Mouse (Mus musculus): Measurements from ENCODE around the gene Stac.

Stac gene

DNA sequence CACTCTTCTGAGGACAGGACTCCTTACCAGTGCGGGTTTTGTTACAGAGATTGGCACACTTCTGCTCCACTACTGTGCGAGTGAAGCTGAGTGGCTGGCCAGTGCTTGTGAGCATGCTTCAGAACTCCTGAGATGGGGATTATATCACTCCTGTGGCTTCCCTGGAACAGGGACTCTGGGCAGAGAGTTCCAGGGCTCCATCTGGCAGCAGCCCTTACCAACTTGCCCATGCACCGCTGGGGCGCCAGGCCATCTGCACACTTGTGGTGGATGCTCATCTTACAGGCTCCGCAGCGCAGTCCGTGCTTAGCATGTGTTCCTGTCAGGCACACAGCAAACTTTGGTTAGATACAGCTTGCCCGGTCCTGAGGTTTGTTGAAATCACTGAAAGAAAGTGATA lies 83.5 kb downstream of the Stac start:
- no peak for DNase-seq (ENCODE audit: low read depth, low spot score)

DNA sequence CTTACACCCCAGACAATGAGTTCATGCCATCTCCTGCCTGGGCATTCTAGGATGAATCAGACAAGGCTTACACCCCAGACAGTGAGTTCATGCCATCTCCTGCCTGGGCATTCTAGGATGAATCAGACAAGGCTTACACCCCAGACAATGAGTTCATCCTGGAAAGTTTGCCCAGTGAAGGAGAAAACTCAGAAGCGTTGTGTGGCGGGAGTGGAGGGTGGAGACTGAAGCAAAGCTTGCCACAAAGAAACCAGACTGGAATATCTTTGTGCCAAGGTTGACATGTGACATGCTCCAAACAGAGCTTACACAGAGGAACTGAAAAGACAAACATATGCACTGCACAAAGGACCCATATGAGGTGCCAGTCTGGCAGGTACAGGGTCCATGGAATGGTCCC lies 102.6 kb downstream of the Stac start:
- DNase-seq (ENCODE audit: low read depth, low spot score), result no peak

DNA sequence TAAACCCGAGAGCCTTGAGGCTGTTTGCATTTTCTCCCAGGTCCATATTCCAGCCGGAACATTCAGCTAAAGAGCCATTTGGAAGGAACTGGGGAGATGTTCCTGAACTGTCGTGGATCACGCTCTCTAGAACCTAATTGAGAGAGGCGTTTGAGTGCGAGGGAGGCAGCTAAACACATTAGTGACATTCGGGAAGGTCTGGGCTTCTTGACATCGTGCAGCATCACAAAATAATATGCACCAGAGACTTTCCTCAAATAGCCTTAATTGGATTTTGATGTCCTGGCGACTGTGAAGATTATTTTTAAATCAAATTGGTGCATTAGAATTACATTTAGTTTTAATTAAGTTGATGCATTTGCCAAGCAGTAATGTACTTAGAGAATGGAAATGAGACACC lies 111.4 kb downstream of the Stac start:
- DNase-seq (ENCODE audit: low read depth, low spot score), result no peak

DNA sequence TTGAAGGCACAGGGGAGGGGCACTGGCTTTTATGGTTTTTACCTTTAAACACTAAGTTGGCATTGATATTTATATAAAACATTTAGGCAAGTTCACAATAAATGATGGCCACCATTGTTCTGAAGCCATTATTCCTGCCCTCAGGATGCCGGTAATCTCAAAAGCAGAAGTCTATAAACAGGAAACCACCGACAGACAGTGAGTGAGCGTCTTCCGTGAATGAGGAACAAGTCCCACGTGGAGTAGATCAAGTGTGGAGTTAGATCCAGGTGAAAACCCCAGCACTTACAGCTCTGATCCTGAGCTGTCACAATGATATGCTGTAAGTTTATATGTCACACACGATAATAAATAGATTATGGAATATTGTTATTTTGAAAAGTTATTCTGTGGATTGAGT lies 112.7 kb downstream of the Stac start:
- no peak for DNase-seq (ENCODE audit: low read depth, low spot score)

DNA sequence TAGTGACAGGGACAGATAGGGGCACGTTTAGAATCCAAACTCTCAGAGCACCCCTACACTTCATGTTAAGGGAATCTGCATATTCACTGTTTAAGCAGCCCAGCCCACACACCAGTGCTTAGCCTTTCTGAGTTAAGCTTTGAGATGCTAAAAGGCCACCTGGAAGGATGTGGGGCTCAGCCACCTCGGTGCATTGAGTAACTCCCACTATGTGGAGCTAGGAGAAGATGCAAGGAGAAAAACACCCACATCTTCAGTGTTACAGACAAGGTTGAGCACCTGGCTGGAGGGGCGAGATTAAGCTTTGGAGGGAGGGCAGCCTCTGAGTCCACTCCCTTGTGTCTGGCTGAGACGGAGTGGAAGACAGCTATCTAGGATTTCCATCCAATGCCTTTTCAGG lies 114.3 kb downstream of the Stac start:
- DNase-seq (ENCODE audit: low read depth, low spot score), result no peak

DNA sequence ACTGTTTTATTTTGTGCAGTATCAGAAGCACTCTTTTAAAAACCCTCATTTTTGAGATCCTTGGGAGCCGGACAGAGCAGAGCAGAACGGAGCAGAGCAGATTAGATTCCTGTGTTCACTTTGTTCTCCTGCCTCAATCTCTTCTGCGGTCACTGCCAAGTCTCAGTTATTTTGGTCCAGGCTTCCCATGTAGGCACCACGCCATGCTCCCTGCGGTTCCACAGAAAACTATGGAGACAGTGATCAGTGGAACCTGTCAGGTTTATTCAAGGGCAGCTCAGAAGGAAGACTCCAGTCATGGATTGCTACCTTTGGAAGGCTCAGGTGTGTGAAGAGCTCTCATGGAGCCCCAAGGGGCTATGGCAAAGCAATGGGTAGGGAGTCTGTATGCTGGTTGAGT lies 116.3 kb downstream of the Stac start:
- DNase-seq (ENCODE audit: low read depth, low spot score), result no peak

DNA sequence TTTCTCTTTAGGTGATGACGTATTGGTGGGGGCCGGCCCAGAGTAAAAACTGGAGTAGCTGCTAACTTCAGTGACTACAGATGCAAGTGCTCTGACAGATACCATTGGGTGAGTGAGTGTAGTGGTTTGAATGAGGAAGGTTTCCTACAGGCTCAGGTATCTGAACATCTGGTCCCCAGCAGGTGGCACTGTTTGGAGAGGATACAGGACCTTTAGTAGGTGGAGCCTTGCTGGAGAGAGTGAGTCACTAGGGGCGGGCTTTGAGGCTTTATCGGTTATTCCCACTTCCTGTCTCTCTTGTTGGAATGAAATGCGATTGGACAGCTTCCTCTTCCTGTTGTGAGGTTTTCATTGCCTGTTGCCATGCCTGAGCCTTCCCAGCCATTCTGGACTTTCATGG lies 118.5 kb downstream of the Stac start:
- DNase-seq (ENCODE audit: low read depth, low spot score), result no peak

DNA sequence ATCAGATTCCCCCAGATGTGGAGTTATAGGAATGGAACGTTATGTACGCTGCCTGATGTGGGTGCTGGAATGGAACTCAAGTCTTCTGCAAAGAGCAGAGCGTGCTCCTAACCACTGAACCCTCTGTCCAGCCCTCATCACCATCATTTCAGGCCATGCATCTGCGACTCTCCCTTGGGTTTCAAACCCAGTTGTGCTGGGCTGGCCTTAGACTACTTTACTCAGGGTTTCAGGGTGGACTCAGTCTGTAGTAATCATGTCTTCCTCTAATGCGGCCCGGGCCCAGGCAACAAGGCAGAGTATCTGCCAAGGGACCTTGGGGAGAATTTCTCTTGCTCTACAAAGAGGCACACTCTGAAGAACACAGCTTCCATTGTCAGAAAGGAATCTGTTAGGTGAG lies 126.0 kb downstream of the Stac start:
- no peak for DNase-seq (ENCODE audit: low read depth, low spot score)

DNA sequence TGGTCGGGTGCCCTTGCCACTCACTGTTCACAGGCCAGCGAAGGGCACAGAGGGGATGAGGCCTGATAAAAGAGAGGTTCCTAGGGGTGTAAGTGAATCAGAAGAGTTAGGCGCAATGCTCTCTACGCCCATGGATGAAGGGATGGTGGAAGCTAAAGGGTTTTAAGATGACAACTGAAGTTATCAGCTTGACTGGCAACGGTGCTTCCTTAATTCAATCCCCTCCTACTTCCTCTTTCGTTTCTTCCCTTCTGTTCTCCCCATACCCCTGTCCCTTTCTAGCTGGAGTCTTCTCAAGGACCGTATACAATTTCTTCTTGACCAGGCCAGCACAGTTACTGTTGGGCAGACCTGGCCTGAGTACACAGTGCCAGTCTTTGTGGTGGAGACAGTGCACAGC lies 126.9 kb downstream of the Stac start:
- no peak for DNase-seq (ENCODE audit: low read depth, low spot score)

DNA sequence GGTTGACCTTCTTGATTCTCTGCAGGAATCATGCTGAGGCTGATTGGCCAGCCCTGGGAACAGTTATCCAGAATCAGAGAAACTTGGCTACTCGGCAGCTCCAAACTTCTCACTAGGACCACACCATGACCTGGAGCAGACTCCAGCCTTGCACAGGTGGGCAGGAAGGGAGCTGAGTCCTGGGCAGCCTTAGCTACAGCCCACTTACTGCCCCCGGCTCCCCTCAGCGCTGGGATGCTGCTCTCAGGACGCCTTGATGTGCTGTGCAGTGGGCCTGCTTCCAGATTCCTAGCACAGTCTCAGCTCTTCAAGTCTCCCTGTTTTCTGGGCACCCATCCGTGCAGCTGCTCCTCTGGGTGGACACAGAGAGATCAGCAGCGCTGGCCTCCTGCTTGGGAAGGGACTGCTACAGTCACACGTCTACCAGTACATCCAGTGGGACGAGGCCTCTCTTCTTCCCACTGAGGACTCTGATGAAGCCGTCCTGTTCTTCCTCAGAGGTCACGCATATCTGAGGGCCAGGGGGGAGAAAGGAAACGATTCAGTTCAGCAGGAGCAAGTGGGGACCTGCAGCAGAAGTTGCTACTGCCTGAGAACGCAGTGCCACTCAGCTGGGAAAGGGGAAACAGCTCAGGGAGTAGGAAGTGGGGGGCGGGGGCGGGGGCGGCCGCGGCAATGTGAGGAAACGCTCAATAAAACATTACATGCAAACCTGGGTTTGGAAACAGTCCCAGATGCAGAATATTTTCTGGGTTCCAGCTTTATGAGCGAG lies 127.7 kb downstream of the Stac start:
- DNase-seq (ENCODE audit: low read depth, low spot score), result no peak

DNA sequence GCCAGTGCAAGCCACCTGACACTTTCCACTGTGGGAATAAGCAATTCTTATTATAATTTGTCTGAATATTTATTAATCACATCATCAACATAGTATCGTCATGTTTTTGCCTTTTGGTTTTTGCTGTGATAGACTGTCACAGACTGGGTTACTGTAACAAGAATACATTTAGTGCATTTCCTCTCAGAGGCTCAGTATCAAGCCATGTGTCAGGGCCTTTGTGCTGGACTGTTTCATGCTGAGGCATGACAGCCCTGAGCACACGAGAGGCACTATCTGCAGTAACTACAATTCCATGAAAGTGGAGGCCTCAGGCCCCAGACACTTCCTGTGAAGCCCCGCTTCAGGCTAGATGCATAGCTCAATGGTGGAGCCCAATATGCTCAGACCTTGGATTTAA lies 133.4 kb downstream of the Stac start:
- DNase-seq (ENCODE audit: low read depth, low spot score), result no peak

DNA sequence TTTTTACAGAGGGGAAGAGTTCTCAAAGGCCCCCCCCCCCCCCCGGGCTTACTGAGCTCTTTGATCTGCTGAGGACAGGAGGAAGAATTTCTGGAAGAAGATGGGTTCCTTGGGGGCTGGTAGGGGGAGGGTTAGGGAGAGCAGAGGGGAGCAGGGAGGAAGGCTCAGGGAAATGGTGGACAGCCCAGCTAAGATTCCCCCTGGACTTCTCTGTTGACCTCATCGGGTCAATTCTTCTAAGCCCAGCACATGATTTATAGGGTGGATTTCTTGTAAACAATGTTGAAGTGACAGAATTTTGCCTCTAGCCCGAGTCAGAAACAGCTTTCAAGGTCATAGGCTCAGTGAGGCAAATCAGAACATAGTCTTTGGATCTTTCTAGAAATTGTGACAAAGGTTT lies 137.3 kb downstream of the Stac start:
- no peak for DNase-seq (ENCODE audit: low read depth, low spot score)

DNA sequence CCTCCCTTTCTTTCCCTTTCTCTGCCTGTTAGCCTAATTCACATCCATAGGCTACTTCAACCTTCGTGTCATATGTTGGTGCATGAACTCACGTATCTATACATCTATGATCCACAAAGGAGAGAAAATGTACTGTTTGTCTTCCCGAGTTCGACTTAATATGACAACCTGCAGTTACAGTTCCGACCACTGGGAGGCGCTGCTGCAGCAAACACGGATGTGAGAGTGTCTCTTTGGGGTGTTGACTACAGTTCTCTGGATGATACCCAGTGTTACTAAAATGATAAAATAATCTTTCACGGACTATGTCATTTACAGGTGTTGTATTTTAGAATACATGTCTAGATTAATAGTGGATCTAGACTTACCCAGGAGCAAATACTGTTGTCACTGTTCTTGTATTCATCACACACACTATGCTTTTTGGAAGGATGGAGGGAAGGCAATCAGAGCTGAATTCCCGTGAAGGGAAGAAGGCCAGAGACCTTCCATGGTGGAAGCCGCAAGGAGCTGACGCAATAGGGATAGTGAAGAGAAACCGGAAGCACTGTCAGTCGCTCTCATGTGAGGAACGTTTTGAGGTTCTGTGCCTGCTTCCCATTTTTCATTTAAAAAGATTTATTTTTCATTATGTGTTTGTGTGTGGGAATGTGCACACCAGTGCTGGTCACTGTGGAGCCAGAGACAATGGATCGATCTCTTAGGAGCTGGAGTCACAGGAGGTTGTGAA lies 138.5 kb downstream of the Stac start:
- no peak for DNase-seq (ENCODE audit: low read depth, low spot score)

DNA sequence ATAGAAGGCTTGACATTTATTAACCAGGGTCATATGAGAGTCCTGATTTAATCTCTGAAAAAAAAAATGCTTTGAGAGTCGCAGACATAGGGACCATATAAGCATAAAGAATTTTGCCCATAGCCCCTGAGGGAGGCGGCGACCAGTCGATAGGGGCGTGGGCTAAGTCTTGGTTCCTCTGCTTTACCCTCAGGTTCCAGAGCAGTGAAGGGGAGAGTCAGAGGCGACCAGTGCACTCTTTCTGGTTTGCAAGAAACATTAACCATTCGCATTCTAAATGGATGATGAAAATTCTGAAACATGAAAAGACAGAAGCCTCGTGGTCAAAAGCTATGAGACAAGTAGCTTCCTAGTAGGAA lies 139.2 kb downstream of the Stac start:
- DNase-seq (ENCODE audit: low read depth, low spot score), result no peak

DNA sequence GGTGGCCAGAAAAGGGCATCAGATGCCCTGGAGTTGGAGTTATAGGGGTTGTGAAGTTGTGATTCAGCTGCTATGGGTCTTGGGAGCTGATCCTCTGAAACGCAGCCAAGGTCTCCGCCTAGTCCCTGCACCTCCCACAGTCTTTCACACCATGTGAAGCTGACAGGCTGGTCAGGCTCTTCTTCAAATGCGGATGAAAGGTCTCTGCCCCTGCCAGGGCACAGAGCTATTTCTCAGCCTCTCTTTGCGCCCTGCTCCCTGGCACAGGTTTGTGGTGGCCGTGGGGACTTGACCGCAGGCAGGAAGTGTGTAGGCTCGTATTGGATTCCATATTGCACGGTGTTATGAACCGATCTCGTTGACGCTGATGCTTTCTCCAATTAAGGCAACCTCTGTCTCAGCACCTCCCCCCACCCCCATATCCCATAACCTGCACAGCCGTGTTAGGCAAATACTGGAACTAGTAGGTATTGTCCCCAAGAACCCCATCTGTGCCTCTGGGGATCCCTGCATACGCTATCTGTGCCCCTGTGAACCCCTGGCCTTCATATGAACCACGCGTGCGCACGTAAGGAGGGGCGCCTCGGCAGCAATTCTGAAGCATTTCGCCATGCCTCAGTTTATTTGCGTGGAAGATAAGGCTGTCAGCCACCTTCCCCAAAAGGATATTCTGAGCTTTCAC lies 139.7 kb downstream of the Stac start:
- DNase-seq (ENCODE audit: low read depth, low spot score), result no peak

DNA sequence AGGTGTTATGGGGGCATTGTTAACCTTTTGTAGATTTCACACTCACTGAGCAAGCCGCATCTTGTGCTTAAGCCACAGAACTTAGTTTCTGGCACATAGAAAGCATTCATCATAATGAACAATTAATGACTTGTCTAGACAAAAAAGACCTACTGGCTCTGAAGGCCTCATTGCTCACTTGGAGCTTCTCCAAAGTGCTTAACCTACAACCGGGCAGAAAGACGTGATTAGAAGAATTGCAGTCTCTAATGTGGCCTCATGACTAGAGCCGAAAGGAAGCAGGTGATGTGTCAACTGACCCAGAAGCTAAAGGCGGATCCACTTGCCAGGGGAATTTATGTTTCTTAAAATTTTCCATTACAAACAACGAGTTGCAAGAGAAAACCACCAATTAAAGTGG lies 147.5 kb downstream of the Stac start:
- no peak for DNase-seq (ENCODE audit: low read depth, low spot score)

DNA sequence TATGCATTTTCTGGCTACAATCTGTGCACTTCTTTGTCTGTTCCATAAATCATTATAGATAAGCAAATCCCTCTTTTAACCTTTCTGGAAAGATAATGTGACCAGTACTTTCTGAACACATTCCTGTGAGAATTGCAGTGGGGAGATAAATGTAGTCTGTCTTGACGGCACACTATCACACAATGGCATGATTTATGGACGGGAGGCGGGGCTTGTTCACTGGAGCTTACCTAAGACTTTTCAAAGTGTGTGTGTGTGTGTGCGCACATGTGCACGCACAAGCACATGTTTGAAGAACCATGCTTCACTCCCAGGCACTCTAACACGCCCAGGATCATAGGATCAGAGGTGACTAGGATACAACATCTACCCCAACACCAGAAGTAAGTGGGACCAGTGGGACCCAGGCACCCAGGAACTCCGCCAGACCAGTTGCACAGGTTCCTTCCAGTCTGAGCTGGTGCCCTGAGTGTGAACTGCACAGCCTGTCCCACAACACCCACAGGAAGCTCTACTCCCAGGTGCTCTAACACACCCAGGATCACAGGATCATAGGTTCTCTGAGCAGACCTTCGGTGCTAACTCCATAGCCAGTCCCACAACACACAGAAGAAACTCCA lies 154.6 kb downstream of the Stac start:
- DNase-seq (ENCODE audit: low read depth, low spot score), result no peak

DNA sequence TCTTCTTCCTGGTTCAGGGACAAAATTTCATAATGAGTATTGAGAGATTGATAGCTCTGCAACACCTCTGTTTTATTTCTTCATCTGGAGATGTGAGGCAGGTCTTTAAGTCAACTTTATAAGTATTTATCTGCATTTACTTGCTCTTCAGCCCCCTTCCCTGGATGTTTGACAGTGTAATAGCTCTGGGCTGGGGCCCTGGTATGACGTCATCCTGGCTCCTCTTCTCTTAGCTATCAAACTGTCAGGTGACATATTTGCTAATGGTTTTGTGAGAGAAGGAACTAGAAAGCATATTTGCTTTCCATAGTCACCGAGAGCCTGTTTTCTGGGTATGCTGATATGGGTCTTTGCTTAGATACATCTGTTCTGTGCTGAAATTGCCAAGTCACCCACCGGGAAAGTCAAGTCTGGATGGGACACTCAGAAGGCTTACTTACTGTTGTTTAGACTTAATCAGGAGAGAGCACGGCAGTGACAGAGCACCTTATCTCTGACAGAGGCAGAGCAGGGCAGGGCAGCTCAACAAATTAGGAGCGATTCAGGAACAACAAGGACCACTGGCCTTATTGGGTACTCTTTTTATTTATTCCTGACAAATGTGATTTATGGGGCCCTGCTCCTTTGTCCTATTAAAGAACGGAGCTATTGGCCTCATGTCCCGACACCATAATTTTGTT lies 155.3 kb downstream of the Stac start:
- no peak for DNase-seq (ENCODE audit: low read depth, low spot score)

DNA sequence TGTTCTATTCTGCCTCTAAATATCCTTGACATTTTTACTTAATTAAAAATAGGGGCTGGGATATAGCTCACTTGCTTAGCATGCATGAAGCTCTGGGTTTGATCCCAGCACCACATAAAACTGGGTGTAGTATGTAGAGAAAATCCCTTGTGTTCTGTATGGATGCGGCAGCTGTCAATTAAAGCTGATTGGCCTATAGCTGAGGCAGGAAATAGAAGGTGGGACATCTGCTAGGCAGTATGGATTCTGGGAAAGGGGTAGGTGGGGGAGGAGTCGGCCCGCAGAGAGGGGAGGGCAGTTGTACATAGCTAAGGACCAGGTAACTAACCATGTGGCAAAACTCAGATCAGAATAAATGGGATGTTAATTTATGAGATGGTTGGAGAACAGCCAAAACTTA lies 166.3 kb downstream of the Stac start:
- no peak for DNase-seq (ENCODE audit: low read depth, low spot score)

DNA sequence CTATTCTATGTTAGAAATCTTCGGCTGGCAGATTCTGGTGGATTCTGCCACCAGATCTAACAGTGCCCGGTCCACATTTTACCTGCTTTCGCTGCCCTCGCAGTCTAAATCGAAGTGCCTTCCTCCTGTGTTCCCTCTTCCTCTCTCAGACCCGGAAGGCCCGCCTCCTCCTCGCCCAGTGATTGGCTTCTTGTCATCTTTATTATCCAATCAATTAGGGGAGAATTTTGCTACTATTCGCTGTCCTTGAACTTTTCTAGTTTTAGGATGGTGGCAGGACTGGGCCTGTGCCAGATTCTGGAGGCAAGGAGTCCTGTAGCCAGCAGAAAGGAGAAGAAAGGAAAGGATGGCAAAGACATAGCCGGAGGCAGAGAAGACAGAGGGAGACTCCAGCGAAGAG lies 167.0 kb downstream of the Stac start:
- no peak for DNase-seq (ENCODE audit: low read depth, low spot score)

DNA sequence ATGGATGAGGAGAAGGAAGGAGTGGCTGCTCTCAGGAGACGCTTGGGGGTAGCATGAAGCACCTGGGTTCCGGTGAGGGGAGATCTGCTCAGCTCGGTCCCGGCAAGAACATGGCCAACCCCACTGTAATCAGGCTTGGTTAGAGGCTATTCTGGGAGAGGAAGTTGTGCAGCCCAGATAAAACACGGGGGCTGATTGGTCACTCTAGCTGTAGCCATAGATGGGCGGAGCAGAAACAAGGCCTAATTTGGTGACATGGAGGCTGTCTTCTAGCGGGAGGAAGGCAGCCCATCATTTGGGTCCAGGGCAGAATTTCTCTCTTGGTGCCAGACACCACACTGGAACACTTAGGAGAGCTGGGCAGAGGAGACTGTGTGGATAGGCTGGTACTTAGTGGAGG lies 167.9 kb downstream of the Stac start:
- no peak for DNase-seq (ENCODE audit: low read depth, low spot score)

DNA sequence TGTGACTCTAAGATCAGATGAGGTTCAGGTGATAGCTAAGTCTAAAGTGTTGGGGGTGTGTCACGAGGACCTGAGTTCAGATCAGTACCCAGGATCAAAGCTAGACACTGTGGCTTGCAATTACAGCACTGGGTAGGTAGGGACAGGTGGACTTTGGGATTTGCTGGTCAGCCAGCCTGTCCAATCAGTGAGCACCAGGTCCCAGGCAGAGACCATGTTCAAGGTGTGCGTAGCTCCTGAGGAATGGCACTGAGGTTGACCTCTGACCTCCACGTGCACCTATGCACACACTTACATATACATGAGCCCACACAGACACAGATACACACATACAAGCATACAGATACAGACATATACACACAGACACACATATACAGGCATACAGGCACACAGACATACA lies 174.6 kb downstream of the Stac start:
- no peak for DNase-seq (ENCODE audit: low read depth, low spot score)
